Mouse (Mus musculus) thymus, postnatal 14 days (tissue): Measurements from ENCODE around the gene Bst1.

Experiments
- DNase-seq: peaks from one replicate; pipeline ENCODE4 v3.0.0; 2021

The Bst1 gene

GRCm38 (mm10) chr5:43814536-43814935 lies 4.1 kb upstream of the Bst1 start:
- DNase-seq, result no peak

DNA sequence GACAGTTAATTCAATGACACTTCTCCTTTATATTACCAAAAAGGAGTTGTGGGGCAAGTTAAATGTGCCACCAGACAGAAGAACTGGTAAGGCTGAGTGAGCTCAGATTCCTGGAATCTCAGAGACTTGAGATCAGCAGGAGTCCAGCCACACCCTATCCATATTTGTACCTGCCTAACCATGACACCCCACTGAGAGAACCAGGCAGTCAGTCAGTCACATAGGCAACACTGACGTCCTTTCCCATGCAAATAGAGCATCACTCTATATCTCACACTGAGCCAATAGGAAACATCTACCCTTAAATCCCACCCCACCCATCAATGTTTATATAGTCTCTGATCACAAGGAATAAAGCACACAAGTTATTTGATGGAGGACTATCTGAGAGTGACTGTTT lies 2.9 kb upstream of the Bst1 start:
- DNase-seq, result no peak

GRCm38 (mm10) chr5:43820785-43821184 lies 2.1 kb downstream of the Bst1 start:
- no peak for DNase-seq

GRCm38 (mm10) chr5:43821538-43821937 lies 2.9 kb downstream of the Bst1 start, which contains the start of gene Fbxl5:
Gene Fbxl5, minus strand, starts transcription at chr5:43821638.
- no peak for DNase-seq

GRCm38 (mm10) chr5:43822199-43822598 lies 3.5 kb downstream of the Bst1 start:
- no peak for DNase-seq

GRCm38 (mm10) chr5:43822824-43823223 lies 4.1 kb downstream of the Bst1 start:
- DNase-seq, result peak; percentile 21

DNA sequence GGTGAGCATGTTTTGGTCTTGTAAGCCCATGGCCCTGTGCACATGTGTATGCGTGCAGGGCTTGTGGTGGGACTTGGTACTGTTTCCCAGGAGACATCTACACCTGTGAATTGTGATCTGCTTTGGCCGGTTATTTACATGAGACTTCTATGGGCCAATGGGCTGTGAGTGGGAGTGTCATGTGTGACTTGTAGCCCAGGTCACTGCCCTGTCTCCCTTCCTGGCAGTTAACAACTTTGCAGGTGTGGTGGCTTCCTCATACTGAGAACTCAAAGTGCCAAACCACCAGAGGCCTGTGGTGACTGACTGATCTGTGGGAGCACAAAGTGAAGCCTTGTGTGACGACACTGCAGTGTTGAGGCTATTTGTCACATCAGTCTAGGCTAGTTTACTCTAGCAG lies 5.9 kb downstream of the Bst1 start:
- DNase-seq, result peak; percentile 81

GRCm38 (mm10) chr5:43826883-43827282 lies 8.2 kb downstream of the Bst1 start:
- DNase-seq, result no peak

DNA sequence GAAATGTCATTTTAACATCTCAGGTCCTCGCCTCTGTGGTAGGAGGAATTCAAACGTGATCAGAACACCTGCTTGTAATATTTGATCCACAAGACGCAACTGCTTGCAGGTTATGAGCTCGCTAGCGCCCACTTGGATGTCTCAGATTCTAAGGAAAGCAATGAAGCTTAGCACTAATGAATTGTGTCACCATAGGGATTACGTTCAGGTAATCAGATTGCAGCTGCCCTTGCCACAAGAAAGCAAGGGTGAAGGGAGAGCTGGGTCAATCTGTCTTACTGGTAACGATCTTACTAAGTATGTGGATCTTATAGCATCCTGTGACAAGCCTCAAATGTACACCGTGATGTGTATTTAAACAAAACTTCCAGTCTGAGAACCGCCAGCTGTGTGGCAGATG lies 8.7 kb downstream of the Bst1 start:
- peak; percentile 44 for DNase-seq

GRCm38 (mm10) chr5:43836590-43836989 lies 17.9 kb downstream of the Bst1 start:
- DNase-seq, result peak; percentile 23

- DNase-seq, result peak; percentile 70
Measured at GRCm38 (mm10) chr5:43837372-43837771, 18.7 kb downstream of the Bst1 start.

DNA sequence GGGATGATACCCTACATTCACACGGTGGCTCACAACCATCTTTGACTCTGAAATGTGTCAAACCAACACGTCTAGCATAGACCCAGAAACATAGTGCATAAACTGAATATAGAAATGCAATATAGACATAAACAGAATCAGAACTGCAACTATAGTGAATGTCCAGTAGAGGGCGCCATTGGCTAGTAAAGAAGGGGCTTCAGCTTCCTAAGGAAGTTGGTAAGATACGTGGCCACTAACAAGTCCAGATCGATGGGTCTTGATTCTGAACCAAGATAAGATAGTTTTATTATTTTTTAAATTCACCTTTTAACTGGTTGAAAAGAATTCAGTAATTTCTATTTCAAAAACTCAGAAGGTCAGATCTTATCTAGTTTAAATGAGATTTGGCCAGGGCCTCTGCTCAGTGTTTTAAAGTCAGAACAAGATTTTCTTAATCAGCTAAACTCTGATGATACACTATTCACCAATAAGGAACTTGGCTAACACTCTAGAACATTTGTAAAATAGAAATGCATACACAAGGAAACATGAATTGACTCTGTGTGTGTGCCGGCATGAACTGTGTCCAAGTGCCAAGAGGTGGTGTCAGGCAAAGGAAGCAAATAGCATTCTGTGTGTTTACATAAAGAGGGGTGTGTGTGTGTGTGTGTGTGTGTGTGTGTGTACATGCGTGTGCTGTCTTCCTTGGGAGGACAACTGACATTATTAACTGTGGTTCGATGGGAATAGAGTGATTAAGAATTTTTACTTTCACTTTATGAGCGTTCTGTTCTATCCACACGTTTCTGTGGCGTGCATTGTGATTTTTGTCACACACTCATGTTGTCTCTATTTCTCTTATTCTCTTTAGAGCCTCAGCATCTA lies 22.7 kb downstream of the Bst1 start:
- DNase-seq, result peak; percentile 66

GRCm38 (mm10) chr5:43842011-43842285 lies 23.3 kb downstream of the Bst1 start:
- DNase-seq, result no peak

- DNase-seq, result no peak
Measured at GRCm38 (mm10) chr5:43842576-43843155, 24.0 kb downstream of the Bst1 start.

GRCm38 (mm10) chr5:43845083-43845482 lies 26.4 kb downstream of the Bst1 start:
- no peak for DNase-seq

GRCm38 (mm10) chr5:43845646-43846045 lies 27.0 kb downstream of the Bst1 start:
- DNase-seq, result no peak

DNA sequence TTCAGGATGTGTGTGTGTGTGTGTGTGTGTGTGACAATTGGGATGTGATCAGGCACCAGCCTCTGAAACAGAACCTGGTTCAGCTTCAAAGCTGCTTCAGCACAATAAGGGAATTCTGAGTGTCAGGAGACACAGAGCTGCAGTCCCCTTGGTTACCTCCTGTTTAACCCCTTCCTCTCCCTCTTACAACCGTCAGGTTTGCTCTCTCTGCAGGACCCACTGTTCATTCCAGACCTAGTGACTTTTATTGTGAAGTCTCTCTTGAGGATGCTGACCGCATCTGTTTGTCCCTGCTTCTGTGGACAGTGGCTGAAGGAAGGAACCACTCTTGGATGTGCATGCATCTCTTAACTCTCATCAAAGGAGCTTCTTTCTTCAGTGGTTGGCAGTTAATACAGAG lies 27.5 kb downstream of the Bst1 start:
- no peak for DNase-seq

GRCm38 (mm10) chr5:43847555-43847954 lies 28.9 kb downstream of the Bst1 start:
- DNase-seq, result no peak

- no peak for DNase-seq
Measured at GRCm38 (mm10) chr5:43848275-43848674, 29.6 kb downstream of the Bst1 start.

DNA sequence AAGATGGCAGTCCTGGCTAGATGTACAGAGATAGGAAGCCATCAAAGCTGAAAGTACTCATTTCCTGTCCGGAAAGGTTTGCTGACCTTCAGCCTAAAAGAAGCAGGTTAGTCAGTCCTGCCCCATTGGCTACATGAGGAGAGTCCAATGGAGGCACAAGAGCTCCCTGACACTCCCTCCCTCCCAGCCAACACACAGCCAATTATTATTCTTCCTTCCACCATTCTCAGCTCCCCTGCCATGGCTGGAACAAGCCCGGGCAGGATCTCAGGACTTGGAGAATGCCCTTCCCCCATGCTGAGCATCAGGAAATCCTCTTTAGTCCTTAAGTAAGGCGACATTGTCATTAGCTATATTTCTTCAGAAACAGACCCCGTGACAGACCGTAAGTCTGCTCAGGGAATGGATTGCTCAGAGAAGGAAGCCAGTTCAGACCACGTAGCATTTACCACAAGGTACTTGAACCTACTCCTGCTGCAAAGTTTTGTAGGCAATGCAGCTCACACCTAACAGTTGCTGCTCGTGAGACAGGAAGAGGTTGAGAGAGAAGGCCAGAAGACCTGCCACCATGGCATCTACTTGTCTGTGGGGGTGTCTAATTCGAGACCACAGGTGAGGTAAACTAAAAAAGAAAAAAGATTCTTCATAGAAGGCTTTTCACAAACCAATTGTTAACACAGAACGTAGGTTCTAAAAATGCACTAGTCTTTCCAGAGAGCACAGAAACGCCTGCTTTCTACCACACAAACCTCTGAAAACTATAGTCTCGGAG lies 34.6 kb downstream of the Bst1 start:
- no peak for DNase-seq

GRCm38 (mm10) chr5:43853868-43854488 lies 35.3 kb downstream of the Bst1 start:
- no peak for DNase-seq

- DNase-seq, result no peak
Measured at GRCm38 (mm10) chr5:43855769-43856168, 37.1 kb downstream of the Bst1 start.

GRCm38 (mm10) chr5:43859663-43860062 lies 41.0 kb downstream of the Bst1 start:
- DNase-seq, result no peak
